Mouse (Mus musculus): Measurements from ENCODE around the gene Olfr1507. TPM values are rescaled to one million over a fixed set of nuclear protein-coding genes. Genes with fewer than 3 reads are reported as not detected.

Gene Olfr1507
- not detected in 2 replicates for polyA plus RNA-seq (2012; rRNA removed)

- no peak for DNase-seq (ENCODE audit: low spot score)
Observed at GRCm38 (mm10) chr14:52495516-52495915, at the start of gene Olfr1507. Olfr1507 (minus strand) TSS chr14:52495749.

- DNase-seq (ENCODE audit: low spot score): no peak
Observed at GRCm38 (mm10) chr14:52533336-52533735, 37.8 kb upstream of the Olfr1507 start.

- DNase-seq (ENCODE audit: low spot score): no peak
Observed at GRCm38 (mm10) chr14:52524952-52525351, 29.4 kb upstream of the Olfr1507 start.

GRCm38 (mm10) chr14:52467395-52467794 lies 28.2 kb downstream of the Olfr1507 start, which contains the start of gene Olfr1508:
Olfr1508 (minus strand) TSS chr14:52467495.
- no peak for DNase-seq (ENCODE audit: low spot score)

- no peak for DNase-seq (ENCODE audit: low spot score)
Observed at GRCm38 (mm10) chr14:52465738-52466137, 29.8 kb downstream of the Olfr1507 start.

GRCm38 (mm10) chr14:52461928-52462327 lies 33.6 kb downstream of the Olfr1507 start:
- no peak for DNase-seq (ENCODE audit: low spot score)

- DNase-seq (ENCODE audit: low spot score): no peak
Observed at GRCm38 (mm10) chr14:52451138-52451537, 44.4 kb downstream of the Olfr1507 start.

- no peak for DNase-seq (ENCODE audit: low spot score)
Observed at GRCm38 (mm10) chr14:52442690-52443089, 52.9 kb downstream of the Olfr1507 start, which contains the start of gene Olfr1509. Olfr1509 (plus strand) TSS chr14:52442990.

Other genes with a start within 250 kb of the Olfr1507 start
- 47.8 and 51.2 TPM in 2 replicates for gene Chd8, start 238.0 kb downstream of the Olfr1507 start, polyA plus RNA-seq (2012; rRNA removed)
- gene Tox4, start 216.6 kb downstream of the Olfr1507 start, polyA plus RNA-seq (2012; rRNA removed): 27.8 and 29.3 TPM in 2 replicates
- 17.5 and 18.1 TPM in 2 replicates for gene Rab2b, start 216.2 kb downstream of the Olfr1507 start, polyA plus RNA-seq (2012; rRNA removed)
- gene Mettl3, start 190.6 kb downstream of the Olfr1507 start, polyA plus RNA-seq (2012; rRNA removed): 32.9 and 36.4 TPM in 2 replicates
- gene Sall2, start 167.0 kb downstream of the Olfr1507 start, polyA plus RNA-seq (2012; rRNA removed): 6.3 and 8.1 TPM in 2 replicates
- gene Olfr1513, start 139.3 kb downstream of the Olfr1507 start, polyA plus RNA-seq (2012; rRNA removed): not detected in 2 replicates
- gene Olfr1512, start 116.6 kb downstream of the Olfr1507 start, polyA plus RNA-seq (2012; rRNA removed): not detected in 2 replicates
- not detected in 2 replicates for gene Olfr1511, start 98.4 kb downstream of the Olfr1507 start, polyA plus RNA-seq (2012; rRNA removed)
- gene Olfr1510, start 81.4 kb downstream of the Olfr1507 start, polyA plus RNA-seq (2012; rRNA removed): not detected in 2 replicates
- gene Olfr1509, start 52.8 kb downstream of the Olfr1507 start, polyA plus RNA-seq (2012; rRNA removed): not detected in 2 replicates
- gene Olfr1508, start 28.3 kb downstream of the Olfr1507 start, polyA plus RNA-seq (2012; rRNA removed): not detected in 2 replicates

All from urinary bladder, adult 2 months (tissue).